Mouse (Mus musculus): ENCODE data around the gene Elane.

DNA sequence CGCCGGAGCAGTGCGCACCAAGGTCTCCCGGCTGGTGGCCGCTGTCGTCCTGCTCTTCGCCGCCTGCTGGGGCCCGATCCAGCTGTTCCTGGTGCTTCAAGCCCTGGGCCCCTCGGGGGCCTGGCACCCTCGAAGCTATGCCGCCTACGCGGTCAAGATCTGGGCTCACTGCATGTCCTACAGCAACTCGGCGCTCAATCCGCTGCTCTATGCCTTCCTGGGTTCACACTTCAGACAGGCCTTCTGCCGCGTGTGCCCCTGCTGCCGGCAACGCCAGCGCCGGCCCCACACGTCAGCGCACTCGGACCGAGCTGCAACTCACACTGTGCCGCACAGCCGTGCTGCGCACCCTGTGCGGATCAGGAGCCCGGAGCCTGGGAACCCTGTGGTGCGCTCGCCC lies 35.5 kb downstream of the Elane start:
- no peak for TF ChIP-seq EP300 (optimal IDR thresholded peaks at IDR 0.05)
- no peak for TF ChIP-seq CTCF (IDR thresholded peaks at IDR 0.05; ENCODE audit: low read depth)
